Mouse (Mus musculus) intestine, postnatal 0 days (tissue): Measurements from ENCODE around the gene Slc22a1. TPM values are rescaled to one million over a fixed set of nuclear protein-coding genes. Genes with fewer than 3 reads are reported as not detected.

ENCODE experiments used
- ATAC-seq: fragments of 200-750 bp; cut with Nextera tagmentation; 2 replicates; pipeline ENCODE4 v1.8.0; 2017; ENCODE audit warnings: mild to moderate bottlenecking, moderate TSS enrichment, moderate library complexity
- H3K27ac ChIP-seq: fragments of 300-500 bp; sonication (generic); 2 replicates; pipeline ENCODE4 v1.5.1; 2014; ENCODE audit warnings: mild to moderate bottlenecking, low read depth, low read length, moderate library complexity
- H3K27me3 ChIP-seq: fragments of 300-500 bp; sonication (generic); replicated peaks from 2 replicates; pipeline ENCODE4 v1.6.1; 2014; ENCODE audit warnings: low read length, mixed read lengths; ENCODE audit not compliant: control insufficient read depth, insufficient read depth
- H3K36me3 ChIP-seq: fragments of 300-500 bp; sonication (generic); 2 replicates; pipeline ENCODE4 v1.6.1; 2014; ENCODE audit warnings: mild to moderate bottlenecking, moderate library complexity; ENCODE audit not compliant: control insufficient read depth, insufficient read depth
- H3K4me1 ChIP-seq: fragments of 300-500 bp; sonication (generic); replicated peaks from 2 replicates; pipeline ENCODE4 v1.6.1; 2014; ENCODE audit warnings: antibody characterized with exemption, low read length, mixed read lengths; ENCODE audit not compliant: control insufficient read depth, insufficient read depth
- H3K4me2 ChIP-seq: fragments of 300-500 bp; sonication (generic); replicated peaks from 2 replicates; pipeline ENCODE4 v1.6.1; 2014; ENCODE audit warnings: low read depth, mild to moderate bottlenecking, moderate library complexity
- H3K4me3 ChIP-seq: fragments of 300-500 bp; sonication (generic); 2 replicates; pipeline ENCODE4 v1.5.1; 2014; ENCODE audit warnings: low read depth, low read length
- H3K9ac ChIP-seq: fragments of 300-500 bp; sonication (generic); 2 replicates; pipeline ENCODE4 v1.6.1; 2014; ENCODE audit warnings: mild to moderate bottlenecking, low read depth, low read length
- H3K9me3 ChIP-seq: fragments of 300-500 bp; sonication (generic); 2 replicates; pipeline ENCODE4 v1.6.1; 2016; ENCODE audit warnings: mixed run types; ENCODE audit not compliant: control insufficient read depth
- CTCF ChIP-seq: sonication (generic); IDR thresholded peaks from 2 replicates; pipeline ENCODE4 v1.5.1; 2016; ENCODE audit warnings: low read depth, mild to moderate bottlenecking, control low read depth, antibody characterized with exemption, moderate library complexity
- WGBS: fragments of 180-500 bp; shearing (Covaris S2); extraction: QIAGEN DNeasy Blood & Tissue Kit; methylation state at CpG from one replicate; pipeline ENCODE4 v1.1.7; 2014; 5-methylcytosine and 5-hydroxymethylcytosine counted together
- polyA plus RNA-seq: library from polyadenylated mRNA; unstranded; fragments of >200 nt; fragmentation: Nextera tagmentation; extraction: Ambion mirVana; gene quantifications from 2 replicates; pipeline ENCODE4 v1.2.1, GENCODE M21; 2015

Gene Slc22a1
- polyA plus RNA-seq, 1 experiment from 2014 or later = 3.1 TPM

GRCm38 (mm10) chr17:12689537-12689936 lies 13.9 kb upstream of the Slc22a1 start:
- Histone ChIP-seq H3K36me3 (peaks cover 78% of the 10 kb centered on the region), H3K9me3 (no peaks in the 10 kb centered on the region), H3K27me3 (no peaks in the 10 kb centered on the region), H3K27ac (no peak overlapping the region), H3K9ac (no peak overlapping the region), H3K4me3 (no peak overlapping the region), H3K4me2 (no peak overlapping the region), H3K4me1 (0 out of 2 replicates have a peak, but pooled peaks cover 2% of the 10 kb centered on the region)
- no peak for ATAC-seq
- peak; percentile 64 for TF ChIP-seq CTCF
- WGBS = 63% methylated on average over 3 of the region's 3 CpGs

GRCm38 (mm10) chr17:12688427-12689110 lies 12.9 kb upstream of the Slc22a1 start:
- Histone ChIP-seq H3K4me1 (0 out of 2 replicates have a peak, but pooled peaks cover 2% of the 10 kb centered on the region), H3K27me3 (no peaks in the 10 kb centered on the region), H3K27ac (no peak overlapping the region), H3K9me3 (no peaks in the 10 kb centered on the region), H3K4me2 (no peak overlapping the region), H3K36me3 (peaks cover 78% of the 10 kb centered on the region), H3K9ac (no peak overlapping the region), H3K4me3 (no peak overlapping the region)
- WGBS = 77% methylated on average over 20 of the region's 20 CpGs
- TF ChIP-seq CTCF = no peak
- ATAC-seq = no peak

- no peak for ATAC-seq
- H3K9ac ChIP-seq = no peak overlapping the region
- TF ChIP-seq CTCF = no peak
Measured at GRCm38 (mm10) chr17:12684928-12685624, 9.4 kb upstream of the Slc22a1 start.

GRCm38 (mm10) chr17:12684412-12684811 lies 8.8 kb upstream of the Slc22a1 start:
- no peak overlapping the region for H3K4me2 ChIP-seq
- no peaks in the 10 kb centered on the region for H3K4me1 ChIP-seq
- ATAC-seq = no peak
- H3K27ac ChIP-seq = no peak overlapping the region
- no peak for TF ChIP-seq CTCF
- no peak overlapping the region for H3K4me3 ChIP-seq
- no peaks in the 10 kb centered on the region for H3K27me3 ChIP-seq
- WGBS = 50% methylated on average over 4 of the region's 4 CpGs
- H3K9ac ChIP-seq = no peak overlapping the region
- H3K36me3 ChIP-seq = peaks cover 64% of the 10 kb centered on the region
- H3K9me3 ChIP-seq = peaks cover 2% of the 10 kb centered on the region; the same call in 1 of the 2 replicates

More at GRCm38 (mm10) chr17:12684928-12685624, 9.4 kb upstream of the Slc22a1 start:
- Histone ChIP-seq H3K4me1 (no peaks in the 10 kb centered on the region), H3K36me3 (peaks cover 64% of the 10 kb centered on the region), H3K27ac (no peak overlapping the region), H3K4me2 (no peak overlapping the region), H3K9me3 (no peaks in the 10 kb centered on the region), H3K4me3 (no peak overlapping the region), H3K27me3 (no peaks in the 10 kb centered on the region)
- 68% methylated on average over 7 of the region's 7 CpGs for WGBS

- no peak for ATAC-seq
- no peak overlapping the region for H3K9ac ChIP-seq
- no peak overlapping the region for H3K4me3 ChIP-seq
- H3K36me3 ChIP-seq = peaks cover 58% of the 10 kb centered on the region
- H3K9me3 ChIP-seq = peaks cover 3% of the 10 kb centered on the region; the same call in 1 of the 2 replicates
- TF ChIP-seq CTCF = no peak
- H3K27me3 ChIP-seq = no peaks in the 10 kb centered on the region
- H3K27ac ChIP-seq = no peak overlapping the region
- no peaks in the 10 kb centered on the region for H3K4me1 ChIP-seq
- H3K4me2 ChIP-seq = no peak overlapping the region
- WGBS = 91% methylated on average over 13 of the region's 13 CpGs
Measured at GRCm38 (mm10) chr17:12683582-12683981, 8.0 kb upstream of the Slc22a1 start.

GRCm38 (mm10) chr17:12678261-12678660 lies 2.6 kb upstream of the Slc22a1 start:
- peaks cover 3% of the 10 kb centered on the region; the same call in 1 of the 2 replicates for H3K9me3 ChIP-seq
- no peaks in the 10 kb centered on the region for H3K27me3 ChIP-seq
- peaks cover 6% of the 10 kb centered on the region; the same call in 1 of the 2 replicates for H3K36me3 ChIP-seq
- no peak overlapping the region for H3K9ac ChIP-seq
- no peak overlapping the region for H3K4me3 ChIP-seq
- no peak overlapping the region for H3K27ac ChIP-seq
- H3K4me2 ChIP-seq = no peak overlapping the region
- no peaks in the 10 kb centered on the region; the same call in none of the 2 replicates for H3K4me1 ChIP-seq
- no peak for TF ChIP-seq CTCF
- no peak for ATAC-seq
